Mouse (Mus musculus) small intestine, adult 2 months (tissue): ENCODE measurements around the gene Fam104a.

ENCODE experiments used
- CTCF ChIP-seq: fragments of 200-500 bp; IDR thresholded peaks from 2 replicates; pipeline ENCODE4 v1.5.1; 2012; ENCODE audit warnings: low read depth, mild to moderate bottlenecking, control low read depth, inconsistent platforms, low read length, moderate library complexity, mixed read lengths; ENCODE audit not compliant: insufficient replicate concordance, insufficient read length; ENCODE audit errors: extremely low read depth
- POLR2A ChIP-seq: fragments of 200-500 bp; IDR thresholded peaks from 2 replicates; pipeline ENCODE4 v1.6.1; 2012; ENCODE audit warnings: low read depth, mild to moderate bottlenecking, control low read depth, inconsistent platforms, low read length, moderate library complexity

DNA sequence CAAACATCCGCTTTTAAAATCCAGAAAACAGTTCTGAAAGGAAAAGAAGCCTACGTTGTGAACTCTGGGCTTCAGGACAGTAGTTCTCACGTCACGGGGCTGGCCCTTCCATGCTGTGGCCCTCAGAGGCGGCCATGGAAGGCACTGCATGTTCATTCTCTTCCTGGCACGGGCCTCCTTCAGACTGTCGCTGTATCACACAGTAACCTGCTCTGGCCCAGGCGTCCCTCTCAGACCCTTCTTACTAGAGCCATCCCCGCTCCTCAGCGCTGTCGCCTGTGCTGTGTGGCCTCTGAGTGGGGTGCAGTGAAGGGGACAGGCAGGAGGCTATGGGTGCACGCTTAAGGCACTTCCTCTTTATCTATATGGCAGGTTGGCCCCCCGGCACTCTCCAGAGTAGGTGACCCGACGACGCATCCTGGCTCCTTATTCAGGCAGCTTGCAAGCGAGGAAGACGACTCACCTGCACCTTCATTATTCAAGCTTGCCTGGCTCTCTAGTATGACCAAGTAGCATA lies 22.1 kb downstream of the Fam104a start:
- TF ChIP-seq POLR2A = no peak
- no peak for TF ChIP-seq CTCF
